Mouse (Mus musculus): ENCODE results near the gene Fpr3. TPM values are rescaled to one million over a fixed set of nuclear protein-coding genes. Genes with fewer than 3 reads are reported as not detected.
A peak's percentile ranks its signal among the peaks of the same experiment; 100 is the strongest.
"Not testable (repeated sequence)": the region's sequence is repeated elsewhere in the genome, so short reads cannot be mapped to it uniquely, and the experiment has no call there.

Fpr3 gene
- polyA plus RNA-seq (2015; fragmentation: Nextera tagmentation; extraction: Ambion mirVana): not detected in 2 replicates

DNA sequence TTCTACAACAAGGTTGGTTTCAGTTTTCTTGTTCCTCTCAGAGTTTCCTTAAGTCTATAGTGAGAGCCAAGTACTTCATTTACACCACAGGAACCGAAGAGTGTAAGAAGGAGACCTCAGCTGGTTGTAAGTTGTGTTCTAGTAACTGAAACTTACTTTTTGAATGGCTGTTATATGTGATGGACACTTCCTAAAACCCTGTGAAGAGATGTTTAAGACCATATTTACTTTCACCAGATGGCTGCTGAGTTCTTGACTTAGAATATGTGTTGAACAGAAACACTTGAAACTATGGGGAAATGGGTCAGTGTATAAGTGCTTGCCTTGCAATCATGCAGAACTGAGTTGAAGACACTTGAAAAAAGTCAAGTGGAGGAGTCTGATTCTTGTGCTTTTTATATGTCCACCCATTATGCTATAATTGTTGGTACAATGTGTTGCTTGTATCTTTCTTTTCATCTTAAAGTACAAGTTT lies at the start of gene Fpr3, which contains the start of gene Fpr2:
TSS of gene Fpr3 (plus strand) at position 79 of the 475 bp plus-strand sequence.
TSS of gene Fpr2 (plus strand) at position 51 of the 475 bp plus-strand sequence.
- no peak for TF ChIP-seq CTCF (IDR thresholded peaks at IDR 0.05; ENCODE audit: low read depth)
- 48% methylated on average over 1 of the region's 1 CpGs for WGBS
- Histone ChIP-seq H3K27me3 (replicated peaks; ENCODE audit: control insufficient read depth, insufficient read depth, low read length) (no peaks in the 10 kb centered on the region), H3K4me3 (ENCODE audit: low read depth, low read length) (no peak within 1 kb of the TSS), H3K27ac (ENCODE audit: low read depth, low read length) (no peak within 1 kb of the TSS), H3K9ac (ENCODE audit: low read depth, low read length) (no peak within 1 kb of the TSS), H3K9me3 (ENCODE audit: control insufficient read depth) (no peaks in the 10 kb centered on the region), H3K4me1 (replicated peaks; ENCODE audit: control insufficient read depth, insufficient read depth, low read length) (no peaks in the 10 kb centered on the region), H3K36me3 (ENCODE audit: control insufficient read depth, insufficient read depth) (no peaks in the 10 kb centered on the region), H3K4me2 (replicated peaks; ENCODE audit: low read depth) (no peak within 1 kb of the TSS)
- no peak for ATAC-seq

DNA sequence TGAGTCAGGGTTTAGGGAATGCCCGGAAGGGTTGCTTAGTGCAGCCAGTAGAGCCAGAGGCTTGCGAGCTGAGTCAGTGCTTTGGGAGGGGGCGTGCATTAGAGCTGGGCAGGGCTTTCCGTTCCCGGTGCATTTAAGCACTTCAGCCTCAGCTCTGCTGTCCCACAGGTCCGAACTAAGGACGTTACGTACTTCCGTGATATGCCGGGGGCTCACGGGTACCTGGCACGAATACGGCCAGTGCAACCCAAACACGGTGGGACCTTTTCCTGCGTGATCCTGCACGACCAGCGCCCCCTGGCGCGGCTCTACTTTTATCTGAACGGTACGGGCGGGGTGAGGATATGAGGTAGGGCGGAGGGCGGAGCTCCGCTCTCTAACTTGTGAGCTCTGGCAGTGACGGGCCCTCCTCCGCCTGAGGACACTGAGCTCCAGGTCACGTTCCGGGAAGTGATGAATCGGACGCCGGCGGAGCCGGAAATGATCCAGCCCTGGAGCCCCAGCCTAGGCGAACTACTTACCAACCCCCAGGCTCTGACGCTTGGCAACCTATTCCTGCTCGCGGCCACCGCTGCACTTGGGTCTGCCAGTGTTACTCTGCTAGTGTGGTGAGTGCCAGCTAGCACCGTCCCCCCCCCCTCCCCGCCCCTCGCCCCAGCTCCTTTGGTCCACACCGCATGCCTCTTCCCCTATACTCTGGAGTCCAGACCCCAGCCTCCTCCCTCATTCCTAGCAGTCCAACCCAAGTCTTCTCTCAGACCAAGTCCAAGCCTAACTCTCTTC lies 49.5 kb upstream of the Fpr3 start:
- Histone ChIP-seq H3K9me3 (ENCODE audit: control insufficient read depth) (no peaks in the 10 kb centered on the region), H3K9ac (ENCODE audit: low read depth, low read length) (peak overlapping the region; percentile 50), H3K27me3 (replicated peaks; ENCODE audit: control insufficient read depth, insufficient read depth, low read length) (no peaks in the 10 kb centered on the region), H3K27ac (ENCODE audit: low read depth, low read length) (peak overlapping the region; percentile 91), H3K4me2 (replicated peaks; ENCODE audit: low read depth) (peak overlapping the region; percentile 71), H3K36me3 (ENCODE audit: control insufficient read depth, insufficient read depth) (peaks cover 6% of the 10 kb centered on the region), H3K4me3 (ENCODE audit: low read depth, low read length) (peak overlapping the region; percentile 53), H3K4me1 (replicated peaks; ENCODE audit: control insufficient read depth, insufficient read depth, low read length) (no peaks in the 10 kb centered on the region; the same call in 1 of the 2 replicates)
- peak; percentile 92 for TF ChIP-seq CTCF (IDR thresholded peaks at IDR 0.05; ENCODE audit: low read depth)
- under 1% methylated on average over 43 of the region's 43 CpGs for WGBS
- peak; percentile 100 for ATAC-seq

GRCm38 (mm10) chr17:17839276-17839675 lies 48.4 kb upstream of the Fpr3 start:
- H3K9me3 ChIP-seq (ENCODE audit: control insufficient read depth): no peaks in the 10 kb centered on the region
- WGBS: 93% methylated on average over 2 of the region's 2 CpGs
- no peak overlapping the region for H3K9ac ChIP-seq (ENCODE audit: low read depth, low read length)
- H3K27ac ChIP-seq (ENCODE audit: low read depth, low read length): no peak overlapping the region
- peaks cover 6% of the 10 kb centered on the region for H3K36me3 ChIP-seq (ENCODE audit: control insufficient read depth, insufficient read depth)
- no peak overlapping the region for H3K4me3 ChIP-seq (ENCODE audit: low read depth, low read length)
- no peak for ATAC-seq
- TF ChIP-seq CTCF (IDR thresholded peaks at IDR 0.05; ENCODE audit: low read depth): no peak
- H3K27me3 ChIP-seq (replicated peaks; ENCODE audit: control insufficient read depth, insufficient read depth, low read length): no peaks in the 10 kb centered on the region
- H3K4me2 ChIP-seq (replicated peaks; ENCODE audit: low read depth): peak overlapping the region; percentile 71; the same call in 1 of the 2 replicates
- H3K4me1 ChIP-seq (replicated peaks; ENCODE audit: control insufficient read depth, insufficient read depth, low read length): no peaks in the 10 kb centered on the region; the same call in 1 of the 2 replicates

DNA sequence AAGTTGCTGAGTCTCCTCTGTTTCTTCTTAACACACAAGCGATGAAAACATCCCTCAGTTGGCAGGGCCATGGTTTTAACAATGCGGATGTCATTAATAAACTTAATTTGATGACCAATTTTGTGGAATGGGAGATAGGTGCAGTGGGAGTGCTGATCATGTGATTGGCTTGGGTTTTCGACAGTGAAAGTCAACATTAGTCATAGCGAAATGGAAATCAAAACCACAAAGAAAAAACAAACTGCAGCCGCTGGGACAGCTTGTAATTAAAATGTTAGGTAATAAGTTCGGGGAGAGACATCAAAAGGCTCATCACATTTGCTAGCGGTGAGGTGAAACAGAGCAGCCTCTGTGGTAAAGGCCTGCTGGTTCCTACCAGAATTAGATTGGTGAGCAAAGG lies 46.9 kb upstream of the Fpr3 start:
- no peak for ATAC-seq
- Histone ChIP-seq H3K36me3 (ENCODE audit: control insufficient read depth, insufficient read depth) (peaks cover 6% of the 10 kb centered on the region), H3K4me1 (replicated peaks; ENCODE audit: control insufficient read depth, insufficient read depth, low read length) (no peaks in the 10 kb centered on the region; the same call in 1 of the 2 replicates), H3K9ac (ENCODE audit: low read depth, low read length) (no peak overlapping the region), H3K4me3 (ENCODE audit: low read depth, low read length) (no peak overlapping the region), H3K4me2 (replicated peaks; ENCODE audit: low read depth) (no peak overlapping the region), H3K27me3 (replicated peaks; ENCODE audit: control insufficient read depth, insufficient read depth, low read length) (no peaks in the 10 kb centered on the region), H3K9me3 (ENCODE audit: control insufficient read depth) (no peaks in the 10 kb centered on the region), H3K27ac (ENCODE audit: low read depth, low read length) (no peak overlapping the region)
- TF ChIP-seq CTCF (IDR thresholded peaks at IDR 0.05; ENCODE audit: low read depth): no peak
- WGBS: 90% methylated on average over 7 of the region's 7 CpGs

DNA sequence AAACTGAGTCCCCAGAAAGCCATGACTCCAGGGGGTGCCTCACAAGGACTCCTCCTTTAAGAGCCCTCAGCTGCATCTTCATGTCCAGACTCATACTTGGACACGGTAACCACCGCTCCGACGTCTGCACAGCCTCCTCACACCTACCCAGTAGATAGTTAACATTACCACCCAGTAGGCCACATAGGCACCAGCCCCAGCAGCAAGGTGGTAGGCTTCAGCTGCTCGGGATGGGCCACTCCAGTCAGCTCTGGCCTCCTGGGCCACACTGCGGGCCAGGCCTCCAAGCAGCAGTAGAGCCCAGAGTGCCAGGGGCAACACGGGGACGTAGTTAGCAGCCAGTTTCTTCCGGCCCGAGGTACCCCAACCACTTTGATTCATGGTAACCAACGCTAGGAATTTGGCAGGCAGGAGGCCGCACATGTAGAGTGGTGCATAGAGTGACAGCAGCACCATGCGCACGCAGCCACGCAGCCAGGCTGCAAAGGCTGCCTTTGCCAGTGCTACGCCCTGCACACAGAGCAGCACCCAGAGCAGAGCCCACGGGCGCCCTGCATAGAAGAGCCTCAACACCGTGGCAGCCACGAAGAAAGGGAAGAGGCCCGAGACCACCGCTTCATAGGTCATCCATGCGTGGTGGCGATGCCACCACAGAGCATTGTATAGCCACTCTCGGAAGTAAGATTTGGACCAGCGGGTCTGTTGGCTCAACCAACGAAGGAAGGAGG lies 44.0 kb upstream of the Fpr3 start:
- H3K4me1 ChIP-seq (replicated peaks; ENCODE audit: control insufficient read depth, insufficient read depth, low read length): no peaks in the 10 kb centered on the region
- H3K27me3 ChIP-seq (replicated peaks; ENCODE audit: control insufficient read depth, insufficient read depth, low read length): no peaks in the 10 kb centered on the region
- H3K9ac ChIP-seq (ENCODE audit: low read depth, low read length): no peak overlapping the region
- 76% methylated on average over 27 of the region's 27 CpGs for WGBS
- no peak overlapping the region for H3K4me3 ChIP-seq (ENCODE audit: low read depth, low read length)
- H3K27ac ChIP-seq (ENCODE audit: low read depth, low read length): no peak overlapping the region
- peaks cover 6% of the 10 kb centered on the region for H3K36me3 ChIP-seq (ENCODE audit: control insufficient read depth, insufficient read depth)
- H3K4me2 ChIP-seq (replicated peaks; ENCODE audit: low read depth): no peak overlapping the region
- TF ChIP-seq CTCF (IDR thresholded peaks at IDR 0.05; ENCODE audit: low read depth): no peak
- ATAC-seq: no peak
- H3K9me3 ChIP-seq (ENCODE audit: control insufficient read depth): no peaks in the 10 kb centered on the region

DNA sequence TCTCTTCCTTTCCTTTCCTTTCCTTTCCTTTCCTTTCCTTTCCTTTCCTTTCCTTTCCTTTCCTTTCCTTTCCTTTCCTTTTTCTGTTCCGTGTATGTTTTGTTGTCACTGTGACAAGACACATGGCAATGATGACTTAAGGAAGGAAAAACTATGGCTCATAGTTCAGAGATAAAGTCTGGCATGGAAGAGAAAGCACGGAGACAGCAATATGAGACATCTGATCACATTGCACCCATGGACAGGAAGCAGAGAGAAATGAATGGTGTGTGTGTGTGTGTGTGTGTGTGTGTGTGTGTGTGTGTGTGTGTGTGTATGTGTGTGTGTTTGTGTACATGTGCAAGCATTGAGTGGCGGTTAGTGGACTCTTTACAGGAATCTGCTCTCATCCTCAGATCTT lies 43.0 kb upstream of the Fpr3 start:
- H3K9ac ChIP-seq (ENCODE audit: low read depth, low read length); H3K27ac ChIP-seq (ENCODE audit: low read depth, low read length); ATAC-seq; H3K9me3 ChIP-seq (ENCODE audit: control insufficient read depth); H3K4me1 ChIP-seq (replicated peaks; ENCODE audit: control insufficient read depth, insufficient read depth, low read length); H3K36me3 ChIP-seq (ENCODE audit: control insufficient read depth, insufficient read depth); H3K4me3 ChIP-seq (ENCODE audit: low read depth, low read length); H3K4me2 ChIP-seq (replicated peaks; ENCODE audit: low read depth); H3K27me3 ChIP-seq (replicated peaks; ENCODE audit: control insufficient read depth, insufficient read depth, low read length): not testable (repeated sequence)
- WGBS: 69% methylated on average over 3 of the region's 3 CpGs
